Mouse (Mus musculus) myocyte (in vitro differentiated cells): ENCODE data around the gene Prkg1.

Experiments
- MAX ChIP-seq: IDR thresholded peaks from one replicate; pipeline ENCODE4 v1.6.1; 2011; ENCODE audit warnings: low read depth, mild to moderate bottlenecking, control low read depth
- MYOD1 ChIP-seq, 3 experiments: IDR thresholded peaks; one replicate each; pipeline ENCODE4 v1.6.1; 2011; ENCODE audit warnings: control low read depth in 2 of 3, low read depth in 2 of 3, mild to moderate bottlenecking in 2 of 3, moderate library complexity in 1 of 3; ENCODE audit not compliant: insufficient read length in 2 of 3, control insufficient read depth in 1 of 3
- POLR2A ChIP-seq: IDR thresholded peaks from one replicate; pipeline ENCODE4 v1.6.1; 2011; ENCODE audit warnings: low read depth, mild to moderate bottlenecking, control low read depth, moderate library complexity; ENCODE audit not compliant: insufficient read length

GRCm38 (mm10) chr19:30687942-30688341 is 1076.9 kb downstream of the Prkg1 start:
- TF ChIP-seq POLR2A (no peak), MAX (no peak), MYOD1 (IDR thresholded peaks at IDR 0.05; ENCODE audit: control insufficient read depth in 1 of 3, insufficient read length in 2 of 3, low read depth in 2 of 3) (no peak)
